ENCODE assay signal across 16 mouse cellular contexts in the genomic region with DNA sequence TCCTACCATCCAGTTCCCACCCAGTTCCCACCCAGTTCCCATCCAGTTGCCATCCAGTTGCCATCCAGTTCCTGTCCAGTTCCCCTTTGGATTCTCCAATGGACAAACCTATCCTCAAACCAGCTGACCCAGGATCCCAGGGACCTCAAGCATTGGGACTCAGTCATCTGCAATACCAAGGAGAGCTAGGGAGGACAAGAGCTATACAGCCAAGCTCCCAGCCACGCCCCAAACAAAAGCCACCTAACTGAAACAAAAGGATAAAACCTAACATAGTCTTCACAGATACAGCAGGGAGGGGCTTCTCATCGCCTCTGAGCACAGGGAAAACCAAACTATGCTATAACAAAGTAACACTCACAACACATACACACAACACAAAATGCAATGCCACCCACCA.
"Had no signal": no experiment of that assay in that cellular context is flagged by ENCODE, and none has a peak within 500 bp of the region (broad histone marks: within the 10 kb centered on the region; RNA-seq: fewer than 3 reads in every experiment).

No protein-coding gene starts in this region.

- H3K4me2 ChIP-seq: neural tube, embryonic 13.5 days; neural tube, embryonic 15.5 days; stomach, embryonic 15.5 days had no signal

- H3K27ac ChIP-seq: neural tube, embryonic 13.5 days; neural tube, embryonic 15.5 days; stomach, embryonic 15.5 days; stomach, postnatal 0 days had no signal

- H3K4me1 ChIP-seq: neural tube, embryonic 13.5 days; neural tube, embryonic 15.5 days had no signal

- H3K27me3 ChIP-seq: neural tube, embryonic 13.5 days; neural tube, embryonic 15.5 days; stomach, embryonic 15.5 days had no signal

- DNase-seq: retina, postnatal 1 day; right cerebral cortex, adult 18-20 months; right cerebral cortex, postnatal 14 days; right cerebral cortex, postnatal 25 days; right cerebral cortex, postnatal 4 days; spleen, adult 18-20 months; thymus, adult 18-20 months; thymus, adult 2 months; thymus, postnatal 14 days; thymus, postnatal 25 days; thymus, postnatal 36 days; thymus, postnatal 4 days had no signal

- H3K4me3 ChIP-seq: neural tube, embryonic 13.5 days; neural tube, embryonic 15.5 days; stomach, embryonic 15.5 days had no signal

- H3K36me3 ChIP-seq: neural tube, embryonic 13.5 days; neural tube, embryonic 15.5 days; stomach, embryonic 15.5 days had no signal

- H3K9me3 ChIP-seq: neural tube, embryonic 13.5 days; neural tube, embryonic 15.5 days; stomach, embryonic 15.5 days had no signal

- H3K9ac ChIP-seq: neural tube, embryonic 13.5 days; neural tube, embryonic 15.5 days; stomach, embryonic 15.5 days had no signal
